Mouse (Mus musculus) left cerebral cortex, postnatal 10 days (tissue): Measurements from ENCODE around the gene Nisch. TPM values are rescaled to one million over a fixed set of nuclear protein-coding genes. Genes with fewer than 3 reads are reported as not detected.

Experiments used
- DNase-seq, 2 experiments: peaks; one replicate each; pipeline ENCODE4 v3.0.0; 2021 to 2022; ENCODE audit warnings: low spot score in 2 of 2, mixed read lengths in 1 of 2; ENCODE audit errors: extremely low spot score in 1 of 2
- intact Hi-C: fragments of 180-260 bp; cut with DNase I; formaldehyde crosslinking; loops from one replicate; pipeline ENCODE4 v1.15.1; 2025
- total RNA-seq, 2 experiments: library from RNA; stranded (reverse); gene quantifications; 2 replicates each; pipeline ENCODE4 v1.2.3; 2021

The Nisch gene
- total RNA-seq, 2 experiments from 2014 or later: 412 to 432 TPM

- peak in 1 of 2 experiments; percentile 24 for DNase-seq
- intact Hi-C loops: no loop called here
Observed at GRCm38 (mm10) chr14:31138219-31138896, 78.4 kb downstream of the Nisch start.

GRCm38 (mm10) chr14:31137791-31138190, 79.0 kb downstream of the Nisch start:
- peak in 1 of 2 experiments; percentile 59 for DNase-seq
- intact Hi-C loops: no loop called here

DNA sequence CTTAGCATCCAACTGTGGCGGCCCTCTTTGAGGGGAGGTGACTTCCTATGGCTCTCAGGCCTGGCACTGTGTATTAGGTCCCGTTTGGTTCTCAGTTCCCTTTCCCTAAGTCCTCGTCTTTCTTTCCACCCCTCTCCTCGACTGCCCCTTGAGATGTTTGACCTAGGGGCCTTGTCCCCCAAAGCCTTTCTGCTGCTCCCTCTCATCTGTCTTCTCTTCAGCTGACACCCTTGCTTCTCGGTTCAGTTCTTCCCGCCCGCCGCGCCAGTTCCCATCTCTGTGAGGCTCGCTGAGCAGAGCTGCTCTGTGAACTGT, 79.5 kb downstream of the Nisch start:
- intact Hi-C loops: no loop called here

DNA sequence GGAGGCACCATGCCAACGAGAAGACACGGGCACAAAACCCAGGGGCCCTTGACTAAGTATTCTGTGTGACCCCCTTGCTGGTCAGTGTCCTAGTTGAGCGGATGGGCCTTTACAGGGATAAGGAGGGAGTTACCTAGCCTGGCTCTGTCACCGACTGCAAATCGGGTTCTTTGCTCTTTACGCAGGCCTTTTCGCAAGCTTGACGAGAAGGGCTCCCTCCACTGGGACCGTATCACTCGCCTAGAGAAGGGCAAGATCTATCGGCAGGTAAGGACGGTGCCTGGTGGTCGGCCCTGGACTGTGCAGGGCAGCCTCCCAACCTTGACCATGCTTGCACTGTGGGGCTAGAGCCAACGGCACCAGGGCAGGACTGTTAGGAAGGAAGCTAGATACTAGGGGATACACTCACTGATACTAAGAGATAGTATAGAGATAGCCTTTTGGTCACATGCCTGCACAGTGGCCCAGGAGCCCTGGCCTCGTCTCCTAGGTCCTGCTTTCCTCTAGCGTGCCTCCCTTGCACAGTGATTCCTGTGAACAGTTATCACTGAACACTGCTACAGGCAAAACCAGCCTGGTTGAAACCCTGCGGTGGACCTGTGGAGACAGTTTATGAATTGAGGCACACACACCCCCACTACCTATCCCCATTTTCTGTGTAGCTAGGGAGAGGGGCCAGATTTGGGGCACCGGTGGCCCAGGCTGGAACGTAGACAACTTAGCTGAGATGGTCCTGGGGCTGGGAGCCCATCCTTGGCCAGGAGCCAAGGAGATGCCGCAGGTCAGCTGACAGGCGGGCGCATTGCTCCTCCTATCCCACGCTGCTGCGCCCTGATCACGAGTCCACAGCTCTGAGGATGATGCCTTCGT, 80.1 kb downstream of the Nisch start:
- intact Hi-C loops: no loop called here
- peak in 1 of 2 experiments; percentile 21 for DNase-seq

More for the DNA sequence above, 79.5 kb downstream of the Nisch start:
- DNase-seq: peak in 1 of 2 experiments; percentile 18

- intact Hi-C loops: no loop called here
- peak in 1 of 2 experiments; percentile 39 for DNase-seq
Observed at GRCm38 (mm10) chr14:31135495-31136410, 81.0 kb downstream of the Nisch start.

GRCm38 (mm10) chr14:31134015-31135000, 82.4 kb downstream of the Nisch start:
- intact Hi-C loops: loop anchor here (5.0 kb wide), 1 partner anchor 63 kb away; no protein-coding TSS in a partner anchor
- peak; percentile 31 to 43 for DNase-seq

GRCm38 (mm10) chr14:31133023-31133665, 83.6 kb downstream of the Nisch start:
- DNase-seq: peak in 1 of 2 experiments; percentile 32
- intact Hi-C loops: loop anchor here (5.0 kb wide), 1 partner anchor 64 kb away; no protein-coding TSS in a partner anchor

- intact Hi-C loops: loop anchor here (5.0 kb wide), 1 partner anchor 65 kb away; no protein-coding TSS in a partner anchor
- DNase-seq: peak in 1 of 2 experiments; percentile 19
Observed at GRCm38 (mm10) chr14:31132491-31132975, 84.2 kb downstream of the Nisch start.

DNA sequence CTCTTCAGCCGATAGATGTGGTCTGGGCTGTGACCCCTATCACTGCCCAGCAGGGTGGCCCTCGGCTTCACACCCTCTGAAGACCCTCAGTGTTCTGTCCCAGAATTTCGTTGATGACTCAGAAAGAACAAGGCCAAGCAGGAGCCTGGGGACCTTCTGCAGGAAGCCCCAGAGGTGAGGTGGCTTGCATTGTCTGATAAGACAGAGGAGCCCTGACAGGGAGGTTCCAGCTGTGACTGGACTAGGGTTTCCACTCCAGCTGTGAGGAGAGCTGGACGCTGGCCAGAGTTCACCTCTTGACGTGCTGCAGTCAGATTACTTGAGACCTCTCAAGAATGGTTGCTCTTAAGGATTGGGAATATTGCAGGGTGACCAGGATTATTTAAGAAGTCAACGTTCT, 84.7 kb downstream of the Nisch start:
- intact Hi-C loops: loop anchor here (5.0 kb wide), 1 partner anchor 65 kb away; no protein-coding TSS in a partner anchor
- DNase-seq: peak in 1 of 2 experiments; percentile 70

DNA sequence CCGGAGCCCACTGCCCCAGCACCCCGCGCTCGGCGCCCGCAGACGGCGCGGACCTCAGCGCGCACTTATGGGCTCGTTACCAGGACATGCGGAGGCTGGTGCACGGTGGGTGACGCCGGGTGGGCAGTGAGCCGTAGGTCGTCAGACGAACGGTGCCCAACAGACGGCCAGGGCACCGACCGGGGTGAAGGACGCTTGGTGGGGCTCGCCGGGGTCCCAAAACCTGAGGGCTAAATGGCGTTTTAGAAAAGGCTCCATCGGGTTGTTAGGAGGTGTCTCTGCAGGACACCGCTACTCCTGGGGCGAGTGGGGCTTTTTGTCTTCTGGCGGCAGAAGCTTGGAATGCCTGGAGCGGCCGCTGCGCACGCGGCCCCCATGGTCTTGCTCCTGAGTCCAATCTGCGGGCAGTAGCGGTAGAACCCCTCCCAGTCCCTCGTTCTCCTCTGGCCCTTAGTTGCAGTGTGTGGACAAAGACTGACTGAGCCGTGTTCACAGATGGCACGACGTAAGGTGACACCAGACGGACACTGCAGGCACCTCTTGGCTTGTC, 85.4 kb downstream of the Nisch start:
- no peak for DNase-seq
- intact Hi-C loops: loop anchor here (5.0 kb wide), 1 partner anchor 66 kb away; no protein-coding TSS in a partner anchor

GRCm38 (mm10) chr14:31130236-31131220, 86.2 kb downstream of the Nisch start, which contains the start of gene Nt5dc2:
Gene Nt5dc2 (plus strand): TSS chr14:31131053.
- DNase-seq: peak; percentile 62 to 94
- intact Hi-C loops: loop anchor here (5.0 kb wide), 1 partner anchor 67 kb away; no protein-coding TSS in a partner anchor

DNA sequence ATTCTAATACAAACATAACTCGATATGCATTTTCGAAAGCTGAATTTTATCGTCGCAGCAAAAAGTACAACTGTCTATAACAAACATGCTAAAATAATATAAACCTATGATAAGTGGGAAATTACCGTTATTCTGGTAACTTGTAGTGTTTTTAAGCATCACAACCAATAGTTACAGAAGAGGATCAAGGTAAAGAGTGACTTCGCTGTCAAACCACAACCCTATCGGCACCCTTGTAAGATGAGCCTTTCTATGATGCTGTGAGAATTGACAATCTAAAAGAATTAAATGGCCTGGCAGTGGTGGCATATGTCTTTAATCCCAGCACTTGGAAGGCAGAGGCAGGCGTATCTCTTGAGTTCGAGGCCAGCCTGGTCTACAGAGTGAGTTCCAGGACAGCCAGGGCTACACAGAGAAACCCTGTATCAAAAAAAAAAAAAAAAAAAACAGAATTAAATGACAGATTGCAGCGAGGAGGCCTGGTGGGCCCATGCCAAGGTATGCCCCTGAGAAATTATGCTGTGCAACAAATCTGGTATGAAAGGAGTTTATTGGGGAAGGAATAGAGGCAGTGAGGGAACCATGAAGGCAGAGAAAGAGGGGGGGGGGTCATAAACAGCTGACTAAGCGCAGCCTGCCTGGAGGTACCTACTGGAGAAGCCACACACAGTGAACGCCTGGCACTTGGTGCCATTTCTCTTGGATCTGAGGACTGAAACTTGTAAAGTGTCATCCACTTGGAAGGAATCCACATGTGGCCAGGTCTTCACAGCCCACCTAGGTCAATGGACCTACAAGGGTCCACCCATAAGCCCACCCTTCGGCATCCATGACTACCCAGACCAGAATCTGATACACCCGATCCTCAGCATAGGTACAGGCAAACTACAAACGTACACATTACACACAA, 87.2 kb downstream of the Nisch start:
- DNase-seq: peak in 1 of 2 experiments; percentile 23
- intact Hi-C loops: loop anchor here (5.0 kb wide), 1 partner anchor 68 kb away; no protein-coding TSS in a partner anchor

- peak; percentile 98 to 99 for DNase-seq
- intact Hi-C loops: no loop called here
Observed at GRCm38 (mm10) chr14:31128826-31129219, 87.9 kb downstream of the Nisch start, which contains the start of gene Smim4. Gene Smim4 (minus strand): TSS chr14:31128956.

DNA sequence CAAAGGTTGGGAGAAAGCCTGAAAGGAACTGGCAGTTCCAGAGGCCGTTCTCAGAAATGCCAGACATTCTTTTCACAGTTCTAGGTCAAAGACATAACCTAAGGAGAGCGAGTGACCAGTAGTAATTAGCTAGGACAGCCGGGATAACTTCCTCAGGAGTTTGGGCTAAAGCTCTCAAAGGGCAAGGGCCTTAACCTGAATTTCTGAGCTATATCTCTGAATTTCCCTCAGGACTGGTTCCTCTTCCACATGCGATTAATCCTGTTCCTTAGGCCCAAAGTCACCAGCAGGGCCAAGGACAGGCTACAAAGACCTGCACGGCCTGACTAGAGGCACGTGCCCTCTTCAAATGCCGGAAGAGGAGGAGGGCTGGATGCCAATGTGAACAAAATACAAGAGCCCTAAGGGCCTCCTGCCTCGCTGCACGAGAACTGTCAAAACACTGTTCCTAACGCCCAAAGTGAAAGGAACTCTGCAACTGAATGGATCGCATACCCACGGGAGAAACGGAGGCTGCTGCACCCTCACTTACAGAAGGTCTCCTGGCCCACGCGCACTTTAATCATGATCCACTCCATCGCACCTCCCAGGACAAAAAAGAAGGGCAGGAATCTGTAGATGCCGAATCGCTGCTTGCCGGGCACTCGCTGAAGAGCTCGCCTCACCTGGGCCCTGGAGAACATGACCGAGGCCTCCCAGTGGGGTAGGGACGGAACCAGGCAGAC, 88.5 kb downstream of the Nisch start:
- intact Hi-C loops: no loop called here

More for the DNA sequence above, 88.5 kb downstream of the Nisch start:
- DNase-seq: peak in 1 of 2 experiments; percentile 23
